Mouse (Mus musculus): Measurements from ENCODE around the gene B4galnt2. TPM values are rescaled to one million over a fixed set of nuclear protein-coding genes. Genes with fewer than 3 reads are reported as not detected.
"Not testable (repeated sequence)": the region's sequence is repeated elsewhere in the genome, so short reads cannot be mapped to it uniquely, and the experiment has no call there.

B4galnt2 gene
- polyA plus RNA-seq, 1 experiment from 2014 or later = 1.1 TPM

- no peak overlapping the region for H3K4me3 ChIP-seq (replicated peaks; ENCODE audit: low read depth, low read length)
- no peak for ATAC-seq (replicated peaks; ENCODE audit: low FRiP score, low read depth)
- WGBS = 15% methylated on average over 6 of the region's 7 CpGs
- H3K4me1 ChIP-seq (replicated peaks; ENCODE audit: insufficient read depth, low read length) = no peaks in the 10 kb centered on the region
- peaks cover 31% of the 10 kb centered on the region for H3K27me3 ChIP-seq (ENCODE audit: insufficient read depth, low read length)
- no peak overlapping the region for H3K27ac ChIP-seq
- no peaks in the 10 kb centered on the region for H3K9me3 ChIP-seq (replicated peaks; ENCODE audit: low read length)
- no peak for DNase-seq (ENCODE audit: low spot score)
- TF ChIP-seq CTCF (IDR thresholded peaks at IDR 0.05; ENCODE audit: low read depth) = no peak
- H3K36me3 ChIP-seq (ENCODE audit: insufficient read depth, low read length) = no peaks in the 10 kb centered on the region
- no peak overlapping the region for H3K4me2 ChIP-seq (ENCODE audit: low read length)
- no peak overlapping the region for H3K9ac ChIP-seq (ENCODE audit: low read depth, low read length)
These were observed 3.1 kb downstream of the B4galnt2 start for GRCm38 (mm10) chr11:95911579-95911978.

GRCm38 (mm10) chr11:95907805-95908524, 6.7 kb downstream of the B4galnt2 start:
- Histone ChIP-seq H3K27me3 (ENCODE audit: insufficient read depth, low read length) (peaks cover 5% of the 10 kb centered on the region; the same call in 1 of the 2 replicates), H3K4me1 (replicated peaks; ENCODE audit: insufficient read depth, low read length) (no peaks in the 10 kb centered on the region), H3K4me3 (replicated peaks; ENCODE audit: low read depth, low read length) (no peak overlapping the region), H3K36me3 (ENCODE audit: insufficient read depth, low read length) (no peaks in the 10 kb centered on the region), H3K4me2 (ENCODE audit: low read length) (no peak overlapping the region), H3K9me3 (replicated peaks; ENCODE audit: low read length) (no peaks in the 10 kb centered on the region), H3K27ac (no peak overlapping the region), H3K9ac (ENCODE audit: low read depth, low read length) (no peak overlapping the region)
- WGBS = 82% methylated on average over 5 of the region's 5 CpGs
- ATAC-seq (replicated peaks; ENCODE audit: low FRiP score, low read depth) (no peak), DNase-seq (ENCODE audit: low spot score) (no peak)
- TF ChIP-seq CTCF (IDR thresholded peaks at IDR 0.05; ENCODE audit: low read depth) = no peak

GRCm38 (mm10) chr11:95904290-95904689, 10.4 kb downstream of the B4galnt2 start:
- Histone ChIP-seq H3K9ac (ENCODE audit: low read depth, low read length) (no peak overlapping the region), H3K4me2 (ENCODE audit: low read length) (no peak overlapping the region), H3K9me3 (replicated peaks; ENCODE audit: low read length) (no peaks in the 10 kb centered on the region), H3K27ac (no peak overlapping the region), H3K27me3 (ENCODE audit: insufficient read depth, low read length) (no peaks in the 10 kb centered on the region), H3K36me3 (ENCODE audit: insufficient read depth, low read length) (no peaks in the 10 kb centered on the region), H3K4me3 (replicated peaks; ENCODE audit: low read depth, low read length) (no peak overlapping the region), H3K4me1 (replicated peaks; ENCODE audit: insufficient read depth, low read length) (no peaks in the 10 kb centered on the region)
- WGBS = 68% methylated on average over 2 of the region's 2 CpGs
- DNase-seq (ENCODE audit: low spot score) (no peak), ATAC-seq (replicated peaks; ENCODE audit: low FRiP score, low read depth) (no peak)
- TF ChIP-seq CTCF (IDR thresholded peaks at IDR 0.05; ENCODE audit: low read depth) = no peak

GRCm38 (mm10) chr11:95896446-95897179, 18.1 kb downstream of the B4galnt2 start:
- Histone ChIP-seq H3K27ac (no peak overlapping the region), H3K9me3 (replicated peaks; ENCODE audit: low read length) (no peaks in the 10 kb centered on the region), H3K9ac (ENCODE audit: low read depth, low read length) (no peak overlapping the region), H3K36me3 (ENCODE audit: insufficient read depth, low read length) (no peaks in the 10 kb centered on the region), H3K27me3 (ENCODE audit: insufficient read depth, low read length) (no peaks in the 10 kb centered on the region), H3K4me3 (replicated peaks; ENCODE audit: low read depth, low read length) (no peak overlapping the region), H3K4me2 (ENCODE audit: low read length) (no peak overlapping the region), H3K4me1 (replicated peaks; ENCODE audit: insufficient read depth, low read length) (no peaks in the 10 kb centered on the region)
- WGBS = 77% methylated on average over 14 of the region's 14 CpGs
- DNase-seq (ENCODE audit: low spot score) (no peak), ATAC-seq (replicated peaks; ENCODE audit: low FRiP score, low read depth) (no peak)
- TF ChIP-seq CTCF (IDR thresholded peaks at IDR 0.05; ENCODE audit: low read depth) = no peak

- Histone ChIP-seq H3K9me3 (replicated peaks; ENCODE audit: low read length) (no peaks in the 10 kb centered on the region), H3K36me3 (ENCODE audit: insufficient read depth, low read length) (no peaks in the 10 kb centered on the region), H3K9ac (ENCODE audit: low read depth, low read length) (no peak overlapping the region), H3K27me3 (ENCODE audit: insufficient read depth, low read length) (no peaks in the 10 kb centered on the region), H3K4me2 (ENCODE audit: low read length) (no peak overlapping the region), H3K4me1 (replicated peaks; ENCODE audit: insufficient read depth, low read length) (no peaks in the 10 kb centered on the region), H3K4me3 (replicated peaks; ENCODE audit: low read depth, low read length) (no peak overlapping the region), H3K27ac (no peak overlapping the region)
- no peak for DNase-seq (ENCODE audit: low spot score)
- WGBS = 55% methylated on average over 2 of the region's 2 CpGs
- ATAC-seq (replicated peaks; ENCODE audit: low FRiP score, low read depth) = no peak
- peak; percentile 52 for TF ChIP-seq CTCF (IDR thresholded peaks at IDR 0.05; ENCODE audit: low read depth)
These were observed 24.1 kb downstream of the B4galnt2 start for GRCm38 (mm10) chr11:95890462-95891051.

GRCm38 (mm10) chr11:95879861-95880260, 34.8 kb downstream of the B4galnt2 start:
- not testable (repeated sequence) for ATAC-seq (replicated peaks; ENCODE audit: low FRiP score, low read depth); H3K4me1 ChIP-seq (replicated peaks; ENCODE audit: insufficient read depth, low read length); DNase-seq (ENCODE audit: low spot score); H3K36me3 ChIP-seq (ENCODE audit: insufficient read depth, low read length); H3K4me3 ChIP-seq (replicated peaks; ENCODE audit: low read depth, low read length); H3K9ac ChIP-seq (ENCODE audit: low read depth, low read length); H3K27ac ChIP-seq; H3K4me2 ChIP-seq (ENCODE audit: low read length); H3K9me3 ChIP-seq (replicated peaks; ENCODE audit: low read length); H3K27me3 ChIP-seq (ENCODE audit: insufficient read depth, low read length)
- 59% methylated on average over 2 of the region's 2 CpGs for WGBS
